Mouse (Mus musculus) forebrain, embryonic 16.5 days (tissue): ENCODE results near the gene Cacnb3. TPM values are rescaled to one million over a fixed set of nuclear protein-coding genes. Genes with fewer than 3 reads are reported as not detected.
A peak's percentile ranks its signal among the peaks of the same experiment; 100 is the strongest.

ENCODE experiments used
- ATAC-seq: fragments of 200-750 bp; cut with Nextera tagmentation; 2 replicates; pipeline ENCODE4 v1.8.0; 2017; ENCODE audit warnings: mild to moderate bottlenecking, moderate library complexity
- H3K27ac ChIP-seq: fragments of 300-500 bp; sonication (generic); 2 replicates; pipeline ENCODE4 v1.5.1; 2014; ENCODE audit warnings: low read length, control low read depth
- H3K27me3 ChIP-seq: fragments of 300-500 bp; sonication (generic); replicated peaks from 2 replicates; pipeline ENCODE4 v1.6.1; 2014; ENCODE audit warnings: low read length; ENCODE audit not compliant: control insufficient read depth, insufficient read depth
- H3K36me3 ChIP-seq: fragments of 300-500 bp; sonication (generic); 2 replicates; pipeline ENCODE4 v1.6.1; 2014; ENCODE audit not compliant: control insufficient read depth, insufficient read depth
- H3K4me1 ChIP-seq: fragments of 300-500 bp; sonication (generic); replicated peaks from 2 replicates; pipeline ENCODE4 v1.6.1; 2014; ENCODE audit warnings: low read length; ENCODE audit not compliant: control insufficient read depth, insufficient read depth
- H3K4me2 ChIP-seq: fragments of 300-500 bp; sonication (generic); 2 replicates; pipeline ENCODE4 v1.6.1; 2014; ENCODE audit warnings: mild to moderate bottlenecking, low read length, control low read depth
- H3K4me3 ChIP-seq: fragments of 300-500 bp; sonication (generic); replicated peaks from 2 replicates; pipeline ENCODE4 v1.5.1; 2014; ENCODE audit warnings: mild to moderate bottlenecking, low read length, control low read depth
- H3K9ac ChIP-seq: fragments of 300-500 bp; sonication (generic); replicated peaks from 2 replicates; pipeline ENCODE4 v1.6.1; 2014; ENCODE audit warnings: low read depth, low read length, control low read depth
- H3K9me3 ChIP-seq: fragments of 300-500 bp; sonication (generic); 2 replicates; pipeline ENCODE4 v1.6.1; 2016; ENCODE audit warnings: low read length; ENCODE audit not compliant: control insufficient read depth
- WGBS: fragments of 180-500 bp; shearing (Covaris S2); extraction: QIAGEN DNeasy Blood & Tissue Kit; methylation state at CpG from one replicate; pipeline ENCODE4 v1.1.7; 2014; 5-methylcytosine and 5-hydroxymethylcytosine counted together
- polyA plus RNA-seq: library from polyadenylated mRNA; unstranded; fragments of >200 nt; fragmentation: Nextera tagmentation; extraction: Ambion mirVana; gene quantifications from 2 replicates; pipeline ENCODE4 v1.2.1, GENCODE M21; 2015

Gene Cacnb3
- polyA plus RNA-seq, 1 experiment from 2014 or later: 168 TPM

DNA sequence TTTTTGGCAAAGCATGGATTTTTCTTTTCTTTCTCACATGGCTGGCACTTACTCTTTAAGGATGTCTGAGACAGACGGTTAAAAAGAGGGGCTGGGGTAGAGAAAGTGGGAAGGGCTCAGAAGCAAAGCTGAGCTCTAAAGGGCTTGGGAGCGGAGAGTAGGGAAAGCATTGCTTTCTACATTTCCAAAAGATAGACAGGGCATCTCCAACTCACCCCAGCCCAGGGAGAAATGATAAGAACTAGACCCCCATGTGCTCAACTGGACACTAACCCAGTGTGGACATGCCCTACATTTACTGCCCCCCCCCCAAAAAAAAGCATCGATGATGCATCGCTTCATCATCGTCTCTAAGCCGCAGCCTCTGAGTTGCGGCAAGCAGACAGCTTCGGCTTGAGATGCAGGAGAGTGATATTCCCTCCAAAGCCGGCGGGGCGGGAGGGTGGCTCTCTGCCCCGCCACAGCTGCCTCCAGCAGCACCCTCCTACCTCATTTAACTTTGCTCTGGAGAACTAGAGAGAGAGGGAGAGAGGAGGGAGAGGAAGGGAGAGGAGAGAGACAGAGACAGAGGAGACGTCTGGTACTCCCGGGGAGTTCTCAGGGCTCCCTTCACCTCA lies 45.1 kb downstream of the Cacnb3 start:
- Histone ChIP-seq H3K27ac (peak overlapping the region; percentile 70), H3K36me3 (no peaks in the 10 kb centered on the region), H3K4me2 (peak overlapping the region; percentile 91), H3K9me3 (no peaks in the 10 kb centered on the region), H3K4me3 (peak overlapping the region; percentile 54), H3K27me3 (no peaks in the 10 kb centered on the region), H3K4me1 (peaks cover 35% of the 10 kb centered on the region), H3K9ac (peak overlapping the region; percentile 53)
- WGBS: 5% methylated on average over 14 of the region's 14 CpGs
- ATAC-seq: no peak

- Histone ChIP-seq H3K27ac (no peak overlapping the region), H3K4me1 (peaks cover 35% of the 10 kb centered on the region), H3K36me3 (no peaks in the 10 kb centered on the region), H3K9ac (peak overlapping the region; percentile 53), H3K9me3 (no peaks in the 10 kb centered on the region), H3K4me2 (peak overlapping the region; percentile 91), H3K4me3 (peak overlapping the region; percentile 54), H3K27me3 (no peaks in the 10 kb centered on the region)
- ATAC-seq: no peak
- WGBS: 1% methylated on average over 9 of the region's 9 CpGs
Measured at GRCm38 (mm10) chr15:98676471-98676870, 45.8 kb downstream of the Cacnb3 start.

GRCm38 (mm10) chr15:98676940-98677728 lies 46.5 kb downstream of the Cacnb3 start, which contains the start of gene Rnd1:
Gene Rnd1 (minus strand): TSS chr15:98677461.
- Histone ChIP-seq H3K36me3 (no peaks in the 10 kb centered on the region), H3K9me3 (no peaks in the 10 kb centered on the region), H3K4me2 (peak within 1 kb of the TSS; percentile 91), H3K4me3 (peak within 1 kb of the TSS; percentile 54), H3K9ac (peak within 1 kb of the TSS; percentile 53), H3K27ac (no peak within 1 kb of the TSS), H3K27me3 (no peaks in the 10 kb centered on the region), H3K4me1 (peaks cover 35% of the 10 kb centered on the region)
- peak; percentile 98 for ATAC-seq
- WGBS: under 1% methylated on average over 35 of the region's 37 CpGs

DNA sequence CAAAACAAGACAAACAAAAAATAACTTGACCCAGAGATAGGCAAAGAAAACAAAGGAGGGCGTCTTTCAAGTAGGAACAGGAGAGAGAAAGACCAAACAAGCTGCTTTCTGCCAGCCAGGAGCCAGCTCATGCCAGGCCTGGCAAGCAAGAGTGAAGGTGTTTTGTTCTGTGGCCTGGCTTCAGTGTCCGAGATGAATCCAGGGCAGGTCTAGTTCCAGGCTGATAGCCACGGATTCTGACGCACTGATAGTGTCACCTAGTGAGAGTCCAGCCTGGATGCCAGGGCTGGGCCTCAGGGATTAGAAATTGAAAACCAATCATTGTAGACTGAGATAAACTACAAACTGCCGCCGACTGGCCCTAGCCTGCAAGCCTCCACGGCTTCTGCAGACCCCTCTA lies 47.3 kb downstream of the Cacnb3 start:
- Histone ChIP-seq H3K27me3 (no peaks in the 10 kb centered on the region), H3K4me3 (no peak overlapping the region), H3K27ac (no peak overlapping the region), H3K4me2 (no peak overlapping the region), H3K36me3 (no peaks in the 10 kb centered on the region), H3K4me1 (peaks cover 35% of the 10 kb centered on the region), H3K9me3 (no peaks in the 10 kb centered on the region), H3K9ac (no peak overlapping the region)
- no peak for ATAC-seq
- WGBS: 66% methylated on average over 7 of the region's 7 CpGs

DNA sequence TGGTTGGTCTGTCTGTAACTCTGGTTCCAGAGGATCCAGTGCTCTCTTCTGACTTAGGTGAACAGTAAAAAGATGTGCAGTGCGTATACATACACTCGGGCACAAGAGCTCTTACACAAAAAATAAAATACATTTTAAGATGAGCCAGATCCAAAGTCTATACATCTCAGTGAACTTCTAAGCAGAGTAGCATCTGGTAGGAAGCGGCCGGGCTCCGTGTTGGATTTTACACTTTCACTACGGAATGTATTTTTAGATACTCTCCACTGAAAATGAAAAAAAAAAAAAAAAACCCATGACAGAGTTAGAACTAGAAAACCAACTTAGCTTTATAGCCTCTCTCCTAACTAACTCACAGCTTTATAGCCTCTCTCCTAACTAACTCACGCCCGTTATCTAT lies 50.0 kb downstream of the Cacnb3 start:
- Histone ChIP-seq H3K9ac (no peak overlapping the region), H3K27me3 (no peaks in the 10 kb centered on the region), H3K4me1 (peaks cover 17% of the 10 kb centered on the region), H3K36me3 (no peaks in the 10 kb centered on the region), H3K9me3 (no peaks in the 10 kb centered on the region), H3K27ac (no peak overlapping the region), H3K4me3 (no peak overlapping the region), H3K4me2 (no peak overlapping the region)
- WGBS: 91% methylated on average over 8 of the region's 8 CpGs
- ATAC-seq: no peak

DNA sequence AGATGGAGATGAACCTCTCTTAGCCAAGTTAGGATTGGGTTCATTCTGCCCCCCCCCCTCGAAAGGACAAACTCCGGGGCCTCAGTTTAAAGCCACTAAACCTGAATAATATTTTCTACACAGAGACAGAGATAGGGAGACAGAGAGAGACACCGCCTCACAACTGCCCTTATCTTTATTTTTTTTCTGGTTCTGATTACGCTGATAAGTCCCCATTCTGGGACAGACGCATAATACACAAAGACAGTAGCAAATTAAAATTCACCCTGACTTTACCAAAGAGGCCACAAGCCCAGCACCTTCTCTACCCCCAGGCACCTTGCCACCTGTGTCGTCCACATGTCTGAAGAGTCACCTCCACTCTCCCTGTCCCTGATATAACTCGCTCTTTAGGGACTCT lies 51.0 kb downstream of the Cacnb3 start:
- peaks cover 8% of the 10 kb centered on the region for H3K4me1 ChIP-seq
- no peak overlapping the region for H3K9ac ChIP-seq
- H3K27ac ChIP-seq: no peak overlapping the region
- H3K36me3 ChIP-seq: no peaks in the 10 kb centered on the region
- H3K9me3 ChIP-seq: no peaks in the 10 kb centered on the region
- H3K4me3 ChIP-seq: no peak overlapping the region
- WGBS: 87% methylated on average over 7 of the region's 7 CpGs
- no peak for ATAC-seq
- H3K27me3 ChIP-seq: no peaks in the 10 kb centered on the region
- H3K4me2 ChIP-seq: no peak overlapping the region

- H3K4me2 ChIP-seq: no peak overlapping the region
- 76% methylated on average over 10 of the region's 10 CpGs for WGBS
- no peaks in the 10 kb centered on the region for H3K9me3 ChIP-seq
- no peak overlapping the region for H3K9ac ChIP-seq
- H3K4me1 ChIP-seq: no peaks in the 10 kb centered on the region
- no peak overlapping the region for H3K27ac ChIP-seq
- no peaks in the 10 kb centered on the region for H3K36me3 ChIP-seq
- no peaks in the 10 kb centered on the region for H3K27me3 ChIP-seq
- no peak for ATAC-seq
- no peak overlapping the region for H3K4me3 ChIP-seq
Measured at GRCm38 (mm10) chr15:98683177-98683576, 52.5 kb downstream of the Cacnb3 start.

- no peak overlapping the region for H3K4me2 ChIP-seq
- no peaks in the 10 kb centered on the region for H3K4me1 ChIP-seq
- H3K4me3 ChIP-seq: no peak overlapping the region
- no peaks in the 10 kb centered on the region for H3K9me3 ChIP-seq
- H3K9ac ChIP-seq: no peak overlapping the region
- no peaks in the 10 kb centered on the region for H3K36me3 ChIP-seq
- no peaks in the 10 kb centered on the region for H3K27me3 ChIP-seq
- WGBS: 94% methylated on average over 1 of the region's 1 CpGs
- ATAC-seq: no peak
- H3K27ac ChIP-seq: no peak overlapping the region
Measured at GRCm38 (mm10) chr15:98683746-98684145, 53.1 kb downstream of the Cacnb3 start.

GRCm38 (mm10) chr15:98685926-98686325 lies 55.3 kb downstream of the Cacnb3 start:
- ATAC-seq: no peak
- Histone ChIP-seq H3K4me3 (no peak overlapping the region), H3K9ac (no peak overlapping the region), H3K27me3 (no peaks in the 10 kb centered on the region), H3K4me2 (no peak overlapping the region), H3K4me1 (no peaks in the 10 kb centered on the region), H3K9me3 (no peaks in the 10 kb centered on the region), H3K36me3 (no peaks in the 10 kb centered on the region), H3K27ac (no peak overlapping the region)
- 69% methylated on average over 3 of the region's 3 CpGs for WGBS
